Mouse (Mus musculus) liver, adult 2 months (tissue): ENCODE data around the gene Egfl7. TPM values are rescaled to one million over a fixed set of nuclear protein-coding genes. Genes with fewer than 3 reads are reported as not detected.

Experiments used
- DNase-seq: peaks from one replicate; pipeline ENCODE4 v3.0.0-alpha.2; 2011; ENCODE audit warnings: low read depth, low spot score; ENCODE audit errors: extremely low read depth
- H3K27ac ChIP-seq: fragments of 200-500 bp; replicated peaks from 2 replicates; pipeline ENCODE4 v1.5.1; 2012; ENCODE audit warnings: low read depth, mild to moderate bottlenecking, control low read depth, inconsistent platforms, low read length; ENCODE audit not compliant: insufficient read depth
- H3K27me3 ChIP-seq: fragments of 200-500 bp; 2 replicates; pipeline ENCODE4 v1.6.1; 2012; ENCODE audit warnings: mild to moderate bottlenecking, moderate library complexity, low read length, inconsistent platforms; ENCODE audit not compliant: control insufficient read depth, insufficient read depth
- H3K36me3 ChIP-seq: fragments of 200-500 bp; 2 replicates; pipeline ENCODE4 v1.6.1; 2012; ENCODE audit warnings: low read length, inconsistent platforms; ENCODE audit not compliant: control insufficient read depth, insufficient read depth
- H3K4me1 ChIP-seq: fragments of 200-500 bp; 2 replicates; pipeline ENCODE4 v1.6.1; 2011; ENCODE audit warnings: low read length; ENCODE audit not compliant: control insufficient read depth, insufficient read depth
- H3K4me3 ChIP-seq: fragments of 200-500 bp; 2 replicates; pipeline ENCODE4 v1.5.1; 2011; ENCODE audit warnings: low read depth, mild to moderate bottlenecking, control low read depth, low read length, moderate library complexity; ENCODE audit not compliant: insufficient read depth
- H3K79me2 ChIP-seq: fragments of 200-500 bp; 2 replicates; pipeline ENCODE4 v1.6.1; 2012; ENCODE audit warnings: inconsistent platforms, mild to moderate bottlenecking, low read length, moderate library complexity; ENCODE audit not compliant: control insufficient read depth, insufficient read depth
- H3K9ac ChIP-seq: fragments of 200-500 bp; 2 replicates; pipeline ENCODE4 v1.6.1; 2012; ENCODE audit warnings: low read depth, mild to moderate bottlenecking, control low read depth, inconsistent platforms, low read length
- CTCF ChIP-seq: fragments of 200-500 bp; IDR thresholded peaks from 2 replicates; pipeline ENCODE4 v1.5.1; 2011; ENCODE audit warnings: low read depth, low read length, control low read depth
- POLR2A ChIP-seq: fragments of 200-500 bp; IDR thresholded peaks from 2 replicates; pipeline ENCODE4 v1.6.1; 2011; ENCODE audit warnings: low read length, control low read depth; ENCODE audit not compliant: insufficient read depth; ENCODE audit errors: extremely low read depth
- WGBS: fragments of 180-500 bp; shearing (Covaris S2); methylation state at CpG from one replicate; pipeline ENCODE4 v1.1.7; 2018; 5-methylcytosine and 5-hydroxymethylcytosine counted together
- polyA plus RNA-seq: library from polyadenylated mRNA; depleted of rRNA; stranded (reverse); fragments of >200 nt; gene quantifications from 2 replicates; pipeline ENCODE4 v1.2.3, GENCODE M21; 2012
- total RNA-seq: library from RNA; depleted of rRNA; stranded (reverse); fragments of >200 nt; gene quantifications from 2 replicates; pipeline ENCODE4 v1.2.3, GENCODE M21; 2014

Gene Egfl7
- total and polyA plus RNA-seq, 2 experiments = 58.6 to 90.0 TPM

GRCm38 (mm10) chr2:26547481-26547880 is 32.3 kb upstream of the Egfl7 start:
- no peaks in the 10 kb centered on the region for H3K27me3 ChIP-seq
- H3K36me3 ChIP-seq = no peaks in the 10 kb centered on the region
- no peak overlapping the region for H3K9ac ChIP-seq
- H3K4me3 ChIP-seq = no peak overlapping the region
- WGBS = 84% methylated on average over 2 of the region's 2 CpGs
- H3K27ac ChIP-seq = no peak overlapping the region
- no peak for TF ChIP-seq POLR2A
- peak; percentile 40 for TF ChIP-seq CTCF
- H3K79me2 ChIP-seq = no peaks in the 10 kb centered on the region
- H3K4me1 ChIP-seq = peaks cover 21% of the 10 kb centered on the region
- DNase-seq = no peak

DNA sequence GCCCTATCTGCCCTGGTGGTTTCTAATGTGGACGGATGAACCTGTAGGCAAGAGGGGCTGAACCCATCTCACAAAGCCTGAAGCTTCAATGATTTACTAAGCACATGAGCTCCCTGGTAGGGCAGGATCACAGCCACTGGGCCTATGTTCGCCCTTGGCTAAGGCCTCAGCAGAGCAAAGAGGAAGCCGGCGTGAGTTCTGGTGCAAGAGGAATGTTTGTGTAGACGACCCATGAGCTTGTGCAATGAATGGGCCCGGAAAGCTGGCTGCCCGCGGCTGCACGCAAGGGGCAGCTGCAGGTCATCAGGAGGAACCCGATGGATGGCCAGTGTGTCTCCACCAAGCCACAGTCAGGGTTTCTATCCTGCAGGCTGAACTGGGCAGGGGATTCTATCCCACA is 30.0 kb upstream of the Egfl7 start:
- Histone ChIP-seq H3K27me3 (no peaks in the 10 kb centered on the region), H3K9ac (no peak overlapping the region), H3K36me3 (no peaks in the 10 kb centered on the region), H3K4me1 (peaks cover 24% of the 10 kb centered on the region), H3K79me2 (no peaks in the 10 kb centered on the region), H3K27ac (peak overlapping the region; percentile 12), H3K4me3 (no peak overlapping the region)
- TF ChIP-seq CTCF (no peak), POLR2A (no peak)
- peak; percentile 88 for DNase-seq
- 2% methylated on average over 10 of the region's 10 CpGs for WGBS

- Histone ChIP-seq H3K4me1 (peaks cover 26% of the 10 kb centered on the region), H3K27me3 (no peaks in the 10 kb centered on the region), H3K27ac (peak overlapping the region; percentile 12; the same call in 1 of the 2 replicates), H3K79me2 (no peaks in the 10 kb centered on the region), H3K36me3 (no peaks in the 10 kb centered on the region), H3K9ac (no peak overlapping the region), H3K4me3 (no peak overlapping the region)
- 81% methylated on average over 3 of the region's 3 CpGs for WGBS
- DNase-seq = no peak
- TF ChIP-seq POLR2A = no peak
- no peak for TF ChIP-seq CTCF
These were observed 29.6 kb upstream of the Egfl7 start for GRCm38 (mm10) chr2:26550205-26550604.

DNA sequence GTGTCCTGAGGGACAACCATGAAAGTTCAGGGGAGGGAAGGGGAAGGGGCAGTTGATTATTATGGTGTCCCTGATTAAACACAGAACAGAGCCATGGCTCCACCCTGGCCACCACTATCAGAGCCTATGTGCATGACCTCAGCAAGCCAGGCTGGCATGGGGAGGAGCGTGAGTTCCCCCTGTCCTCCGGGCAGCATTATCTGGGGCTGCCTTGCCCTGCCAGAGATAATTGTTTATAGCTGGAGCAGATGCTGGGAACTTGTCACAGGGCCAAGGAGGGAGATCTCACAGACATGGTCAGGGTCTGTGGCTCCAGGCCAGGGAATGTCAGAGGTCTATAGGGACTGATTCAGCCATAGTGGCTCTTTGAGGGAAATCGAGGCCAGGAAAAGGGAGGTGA is 29.0 kb upstream of the Egfl7 start:
- TF ChIP-seq POLR2A = no peak
- TF ChIP-seq CTCF = no peak
- H3K27me3 ChIP-seq = no peaks in the 10 kb centered on the region
- peaks cover 30% of the 10 kb centered on the region for H3K4me1 ChIP-seq
- DNase-seq = no peak
- H3K4me3 ChIP-seq = no peak overlapping the region
- WGBS = 79% methylated on average over 3 of the region's 3 CpGs
- no peaks in the 10 kb centered on the region for H3K36me3 ChIP-seq
- H3K27ac ChIP-seq = no peak overlapping the region
- no peak overlapping the region for H3K9ac ChIP-seq
- no peaks in the 10 kb centered on the region for H3K79me2 ChIP-seq

DNA sequence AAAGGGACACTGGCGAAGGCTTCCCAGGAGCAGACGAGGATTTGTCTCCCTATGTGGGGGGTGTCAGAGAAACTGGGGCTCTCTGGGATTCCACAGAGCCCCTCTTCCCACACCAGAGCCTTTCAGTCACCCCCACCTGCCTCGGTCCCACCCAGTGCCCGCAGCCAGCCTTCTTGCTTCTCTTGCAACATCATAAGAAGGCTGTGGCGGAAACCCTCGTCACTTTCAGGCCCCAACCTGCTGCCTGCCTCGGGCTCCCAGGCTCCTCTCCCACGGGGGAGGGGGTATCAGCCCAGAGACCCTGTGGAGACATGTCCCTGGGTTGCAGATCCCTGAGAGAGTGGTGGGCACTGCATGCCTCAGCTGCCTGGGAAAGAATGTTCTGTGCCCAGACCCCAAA is 28.4 kb upstream of the Egfl7 start:
- no peak overlapping the region for H3K27ac ChIP-seq
- H3K9ac ChIP-seq = no peak overlapping the region
- H3K4me1 ChIP-seq = peaks cover 37% of the 10 kb centered on the region
- no peaks in the 10 kb centered on the region for H3K27me3 ChIP-seq
- no peak for DNase-seq
- H3K79me2 ChIP-seq = no peaks in the 10 kb centered on the region
- TF ChIP-seq POLR2A (no peak), CTCF (no peak)
- H3K4me3 ChIP-seq = no peak overlapping the region
- no peaks in the 10 kb centered on the region for H3K36me3 ChIP-seq
- WGBS = 93% methylated on average over 8 of the region's 8 CpGs

GRCm38 (mm10) chr2:26552066-26552465 is 27.7 kb upstream of the Egfl7 start:
- Histone ChIP-seq H3K4me3 (no peak overlapping the region), H3K4me1 (peaks cover 43% of the 10 kb centered on the region), H3K27me3 (no peaks in the 10 kb centered on the region), H3K36me3 (no peaks in the 10 kb centered on the region), H3K27ac (no peak overlapping the region), H3K9ac (no peak overlapping the region), H3K79me2 (no peaks in the 10 kb centered on the region)
- TF ChIP-seq CTCF = no peak
- TF ChIP-seq POLR2A = no peak
- 92% methylated on average over 2 of the region's 2 CpGs for WGBS
- no peak for DNase-seq
